Mouse (Mus musculus) brain, embryonic 14.5 days (tissue): ENCODE results near the gene Kif18b. TPM values are rescaled to one million over a fixed set of nuclear protein-coding genes. Genes with fewer than 3 reads are reported as not detected.

Experiments
- DNase-seq: peaks from one replicate; pipeline ENCODE4 v3.0.0-alpha.2; 2011; ENCODE audit warnings: low read depth
- CTCF ChIP-seq: fragments of 200-500 bp; IDR thresholded peaks from 2 replicates; pipeline ENCODE4 v1.5.1; 2012; ENCODE audit warnings: inconsistent platforms, mild to moderate bottlenecking, moderate library complexity, borderline replicate concordance; ENCODE audit not compliant: insufficient read depth, insufficient read length; ENCODE audit errors: extremely low read depth
- POLR2A ChIP-seq: fragments of 200-500 bp; IDR thresholded peaks from 2 replicates; pipeline ENCODE4 v1.6.1; 2012; ENCODE audit warnings: mild to moderate bottlenecking, inconsistent platforms, borderline replicate concordance; ENCODE audit not compliant: poor library complexity, insufficient read depth, insufficient read length, severe bottlenecking; ENCODE audit errors: extremely low read depth
- polyA plus RNA-seq: library from polyadenylated mRNA; depleted of rRNA; stranded (reverse); fragments of >200 nt; gene quantifications from 2 replicates; pipeline ENCODE4 v1.2.3, GENCODE M21; 2012

The Kif18b gene
- polyA plus RNA-seq, 1 experiment: 9.3 TPM

DNA sequence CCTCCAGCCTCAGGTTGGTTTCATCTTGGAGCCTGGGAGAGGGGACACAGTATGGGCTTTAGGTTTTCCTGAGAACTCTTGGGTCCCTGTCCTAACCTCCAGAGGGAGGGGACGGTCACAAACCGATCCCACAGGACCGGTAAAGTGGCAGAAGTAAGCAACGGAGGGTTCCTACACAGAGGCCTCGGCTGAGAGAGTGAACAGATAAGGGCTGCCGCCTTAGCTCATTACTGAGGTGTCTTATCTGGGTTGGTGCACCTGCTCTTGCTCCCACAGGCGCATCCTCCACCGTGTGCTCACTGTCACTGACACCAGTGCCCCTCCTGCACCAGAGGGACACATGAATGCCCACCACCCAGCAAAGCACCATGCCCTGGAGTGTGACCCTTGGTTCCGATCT lies 29.1 kb downstream of the Kif18b start:
- no peak for DNase-seq

DNA sequence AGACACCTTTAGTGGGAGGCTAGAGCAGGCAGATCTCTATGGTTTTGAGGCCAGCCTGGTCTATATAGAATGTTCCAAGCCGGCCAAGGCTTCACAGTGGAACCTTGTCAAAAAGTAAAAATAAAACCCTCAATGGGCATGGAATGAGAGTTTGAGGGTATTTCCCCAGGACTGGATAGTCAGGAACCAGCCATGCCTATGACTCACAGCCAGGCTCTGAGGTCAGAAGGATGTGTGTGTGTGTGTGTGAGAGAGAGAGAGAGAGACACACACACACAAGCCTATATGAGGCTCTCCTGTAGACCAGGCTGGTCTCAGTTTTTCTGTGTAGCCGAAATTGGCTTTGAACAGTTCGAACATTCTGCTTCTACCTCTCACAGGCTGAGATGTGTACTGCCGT lies 30.2 kb downstream of the Kif18b start:
- no peak for TF ChIP-seq POLR2A
- TF ChIP-seq CTCF: no peak
- no peak for DNase-seq

More for the DNA sequence above, 29.1 kb downstream of the Kif18b start:
- TF ChIP-seq CTCF (no peak), POLR2A (no peak)

DNA sequence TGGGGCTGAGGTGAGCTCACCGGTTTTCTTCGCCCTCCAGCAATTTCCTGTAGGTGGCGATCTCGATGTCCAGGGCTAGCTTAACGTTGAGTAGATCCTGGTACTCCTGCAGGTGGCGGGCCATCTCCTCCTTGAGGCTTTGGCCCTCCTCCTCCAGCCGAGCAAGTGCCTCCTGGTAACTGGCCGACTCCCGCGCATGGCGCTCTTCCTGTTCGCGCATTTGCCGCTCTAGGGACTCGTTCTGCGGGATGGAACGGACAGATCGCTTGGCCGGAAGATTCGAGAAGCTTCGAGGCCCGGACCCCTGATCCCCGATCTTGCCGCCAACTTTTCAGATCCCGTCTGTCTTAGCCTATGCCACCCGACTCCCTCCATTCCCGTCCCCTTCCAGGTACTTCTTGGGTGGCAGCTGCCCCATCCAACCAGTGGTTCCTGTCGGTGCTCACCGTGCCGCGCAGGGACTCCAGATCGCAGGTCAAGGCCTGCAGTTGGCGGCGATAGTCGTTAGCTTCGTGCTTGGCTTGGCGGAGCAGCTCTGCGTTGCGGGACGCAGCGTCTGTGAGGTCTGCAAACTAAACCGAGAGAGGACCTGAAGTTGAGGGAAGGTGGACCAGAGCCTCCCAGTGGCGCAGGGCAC lies 31.8 kb downstream of the Kif18b start:
- DNase-seq: peak; percentile 78
- TF ChIP-seq CTCF (peak; percentile 68), POLR2A (no peak)

DNA sequence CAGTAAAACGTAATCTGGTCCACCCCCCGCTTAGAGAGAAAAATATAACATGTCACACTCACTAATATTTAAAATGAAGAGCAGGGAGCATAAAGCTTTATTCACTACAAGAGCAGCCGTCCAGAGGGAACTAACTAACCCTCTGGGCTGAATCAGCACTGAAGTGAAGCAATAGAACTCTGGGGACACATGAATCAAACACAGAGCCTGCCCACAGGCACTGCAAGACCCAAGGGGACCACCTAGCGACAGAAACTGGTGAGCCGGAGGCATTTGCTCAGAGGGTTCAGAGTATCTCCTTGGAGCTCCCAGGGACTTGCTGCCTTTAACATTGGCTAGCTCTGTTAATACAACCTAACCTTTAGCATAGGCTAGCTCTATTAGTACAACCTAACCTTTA lies 34.8 kb downstream of the Kif18b start:
- no peak for DNase-seq
- no peak for TF ChIP-seq CTCF
- no peak for TF ChIP-seq POLR2A

DNA sequence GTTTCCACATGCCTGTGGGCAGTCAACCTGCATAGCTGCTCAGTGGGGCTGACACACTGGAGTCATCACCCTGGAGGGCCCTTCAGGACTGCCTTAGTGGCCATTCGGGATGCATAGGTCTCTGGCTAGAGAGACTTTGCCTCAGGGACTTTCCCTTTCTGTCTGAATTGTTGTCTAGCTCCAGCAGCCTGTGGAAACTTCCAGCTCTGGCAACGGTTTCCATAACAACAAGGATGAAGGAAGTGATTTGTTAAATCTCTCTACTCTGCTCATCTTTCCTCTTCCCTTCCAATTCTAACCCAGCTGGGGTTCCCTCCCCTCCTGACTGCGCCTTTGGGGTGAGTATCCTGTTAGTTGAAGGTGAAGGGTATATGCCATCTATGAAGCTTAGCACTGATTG lies 36.8 kb downstream of the Kif18b start:
- peak; percentile 32 for DNase-seq
- TF ChIP-seq CTCF (no peak), POLR2A (no peak)

DNA sequence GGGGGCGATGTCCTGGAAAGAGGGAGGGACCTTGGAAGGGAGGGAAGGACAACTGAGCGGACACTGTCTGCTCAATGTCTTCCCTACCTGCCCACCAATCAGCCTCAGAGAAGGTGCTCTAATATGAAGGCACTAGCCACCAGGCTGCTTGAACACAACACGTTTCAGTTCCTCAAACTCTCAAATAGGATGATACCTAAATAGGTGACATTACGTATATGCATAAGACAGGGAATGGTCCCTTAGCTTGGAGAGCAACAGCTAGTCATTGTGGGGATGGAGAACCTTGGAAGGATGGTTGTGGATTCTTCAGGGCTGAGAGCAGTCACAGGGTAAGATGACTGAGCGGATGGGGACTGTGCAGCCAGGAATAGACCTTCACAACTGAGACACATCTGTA lies 37.5 kb downstream of the Kif18b start:
- TF ChIP-seq POLR2A: no peak
- TF ChIP-seq CTCF: no peak
- DNase-seq: no peak

DNA sequence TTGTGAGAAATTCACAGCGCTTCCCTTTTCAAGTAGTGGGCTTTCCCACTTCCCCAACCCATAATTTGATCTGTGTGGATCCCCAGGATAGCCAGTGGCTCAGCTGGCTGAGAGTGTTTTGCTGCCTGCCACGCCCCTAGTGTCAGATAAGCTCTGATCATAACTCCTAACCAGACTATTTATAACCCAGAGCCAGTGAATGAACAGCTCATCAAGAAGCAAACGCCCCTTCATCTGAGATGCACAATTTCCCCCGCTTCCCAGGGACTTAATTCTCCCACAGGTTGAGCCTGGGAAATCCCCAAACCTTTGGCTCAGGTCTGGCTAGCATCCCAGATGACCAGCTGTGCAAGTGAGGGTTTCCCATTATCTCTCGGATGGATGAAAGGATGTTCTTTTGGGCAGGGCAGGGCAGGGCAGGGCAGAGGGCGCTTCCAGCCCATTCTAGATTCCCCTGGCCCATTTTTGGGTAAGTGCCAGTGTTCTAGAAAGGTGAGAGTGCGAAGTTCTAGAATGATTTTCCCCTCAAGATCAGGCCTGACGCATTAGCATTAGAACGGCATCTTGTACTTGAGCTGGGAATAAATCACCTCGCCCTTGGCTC lies 40.2 kb downstream of the Kif18b start, which contains the start of gene Fam187a:
Gene Fam187a (plus strand): TSS at position 554 of the 604 bp plus-strand sequence.
- DNase-seq: no peak
- TF ChIP-seq CTCF (no peak), POLR2A (no peak)

DNA sequence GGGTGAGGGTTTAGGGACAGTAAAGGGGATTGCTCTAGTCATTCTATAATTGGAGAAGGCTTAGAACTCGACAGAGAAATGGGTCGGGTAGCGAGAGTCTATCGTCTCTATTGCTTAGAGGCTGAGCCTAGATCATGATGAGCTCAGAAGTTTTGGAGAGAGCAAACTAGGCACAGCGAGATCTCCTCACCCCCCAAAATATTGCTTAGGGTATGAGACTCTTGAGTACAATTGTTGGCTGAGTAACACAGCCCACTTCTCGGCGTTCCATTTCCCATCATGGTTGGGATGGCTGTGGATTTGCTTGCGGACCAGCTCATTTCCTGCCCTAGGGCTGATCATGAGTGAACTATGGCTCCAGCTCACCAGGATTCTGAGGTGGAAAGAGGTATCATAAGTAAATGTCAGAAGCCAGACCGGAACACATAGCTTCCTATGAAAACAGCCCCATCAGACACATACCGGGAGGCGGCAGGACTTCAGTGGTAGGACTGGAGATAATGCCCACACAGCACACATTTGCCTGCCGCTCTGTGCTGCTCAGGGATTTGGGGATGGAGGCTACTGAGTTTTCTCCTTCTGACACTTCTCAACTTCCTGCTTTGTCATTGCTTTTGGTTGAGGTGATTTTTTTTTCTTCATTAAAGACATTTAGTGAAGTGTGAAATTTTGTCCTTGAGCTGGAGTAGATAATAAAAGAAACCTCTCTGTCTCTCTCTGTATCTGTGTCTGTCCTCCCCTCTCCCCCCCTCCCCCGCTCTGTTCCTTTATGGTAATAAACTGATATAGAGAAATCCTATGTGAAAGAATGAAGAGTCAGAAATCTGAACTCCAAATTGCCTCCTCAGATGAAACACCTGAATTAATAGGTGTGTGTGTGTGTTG lies 43.4 kb downstream of the Kif18b start:
- no peak for DNase-seq
- TF ChIP-seq CTCF (no peak), POLR2A (no peak)

DNA sequence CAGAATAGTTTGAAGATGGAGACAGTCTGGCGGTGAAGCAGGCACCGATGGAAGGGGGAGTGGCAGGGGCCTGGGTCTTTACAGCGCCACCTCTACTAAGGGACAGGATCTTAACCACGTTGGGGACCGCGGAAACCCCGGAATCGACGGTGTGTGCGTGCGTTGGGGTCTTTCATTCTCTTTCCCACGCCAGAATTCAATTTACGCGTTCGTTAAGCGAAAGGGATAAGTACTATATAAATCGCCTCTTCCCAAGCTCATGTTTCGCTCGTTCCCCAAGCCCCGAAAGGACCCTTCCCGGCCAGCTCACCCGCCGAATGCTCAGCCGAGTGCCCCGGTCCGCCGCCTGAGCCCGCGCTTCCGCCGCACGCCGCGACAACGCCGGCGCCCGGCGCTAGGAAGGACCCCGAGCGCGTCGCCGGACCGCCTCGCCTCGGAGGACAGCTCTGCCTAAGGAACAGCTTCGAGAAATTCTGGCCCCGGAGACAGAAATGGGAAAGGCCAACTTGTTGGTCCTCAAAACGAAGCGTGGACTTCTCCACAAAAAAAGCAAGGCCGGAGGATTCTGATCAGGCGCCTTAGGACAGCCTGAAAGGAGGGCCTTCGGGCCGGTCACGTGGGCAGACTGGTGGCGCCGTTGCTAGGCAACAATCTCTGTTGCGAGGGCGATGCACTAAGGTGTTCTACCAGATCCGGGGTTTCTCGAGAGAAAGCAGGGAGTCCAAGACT lies 44.2 kb downstream of the Kif18b start, which contains the start of the genes Eftud2 and Ccdc103:
Gene Eftud2 (minus strand): TSS at position 401 of the 729 bp plus-strand sequence.
Gene Ccdc103 (plus strand): TSS at position 620 of the 729 bp plus-strand sequence.
- TF ChIP-seq POLR2A (peak; percentile 92), CTCF (no peak)
- DNase-seq: peak; percentile 96

DNA sequence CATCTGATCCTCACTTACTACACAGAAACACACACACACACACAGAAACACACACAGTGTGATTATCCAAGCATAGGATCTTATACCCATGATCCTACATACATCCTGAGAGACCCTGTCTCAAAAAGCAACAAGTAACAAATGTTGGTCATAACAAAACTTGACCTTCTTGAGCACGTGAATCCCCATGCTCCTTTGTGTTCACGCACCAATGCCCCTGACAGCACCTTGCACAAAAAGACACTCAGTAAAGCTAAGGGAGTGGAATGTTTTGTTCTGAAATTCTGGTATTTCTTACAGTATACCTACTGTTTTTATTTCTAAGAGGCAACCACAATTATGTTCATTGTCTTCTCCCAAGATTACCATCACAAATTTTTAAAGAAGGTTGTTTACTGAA lies 45.4 kb downstream of the Kif18b start:
- no peak for TF ChIP-seq CTCF
- TF ChIP-seq POLR2A: no peak
- no peak for DNase-seq

DNA sequence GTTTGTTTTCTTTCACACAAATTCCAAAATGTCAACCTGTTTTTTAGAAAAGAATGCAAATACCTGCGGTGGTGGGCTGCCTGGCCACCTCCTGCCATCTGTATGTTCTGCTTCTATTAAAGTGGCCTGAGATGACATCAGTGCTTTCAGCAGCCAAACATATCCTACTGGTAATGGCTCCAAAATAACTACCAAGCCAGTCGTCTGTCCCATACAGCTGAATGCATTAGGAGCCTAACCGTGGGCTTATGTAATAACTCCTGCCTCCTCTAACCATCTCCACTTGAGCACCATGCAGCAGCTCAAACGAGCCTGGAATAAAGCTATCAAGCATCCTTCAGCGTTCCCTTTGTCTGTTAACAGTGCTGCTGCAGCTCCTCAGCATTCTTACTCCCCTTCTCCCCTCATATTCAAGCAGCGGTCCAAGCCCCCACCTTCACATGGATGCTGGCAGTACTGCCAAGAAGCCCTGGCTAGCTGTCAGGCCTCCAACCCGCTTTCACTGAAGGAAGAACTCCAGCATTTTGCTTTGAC lies 50.1 kb downstream of the Kif18b start:
- peak; percentile 8 for DNase-seq
- no peak for TF ChIP-seq POLR2A

DNA sequence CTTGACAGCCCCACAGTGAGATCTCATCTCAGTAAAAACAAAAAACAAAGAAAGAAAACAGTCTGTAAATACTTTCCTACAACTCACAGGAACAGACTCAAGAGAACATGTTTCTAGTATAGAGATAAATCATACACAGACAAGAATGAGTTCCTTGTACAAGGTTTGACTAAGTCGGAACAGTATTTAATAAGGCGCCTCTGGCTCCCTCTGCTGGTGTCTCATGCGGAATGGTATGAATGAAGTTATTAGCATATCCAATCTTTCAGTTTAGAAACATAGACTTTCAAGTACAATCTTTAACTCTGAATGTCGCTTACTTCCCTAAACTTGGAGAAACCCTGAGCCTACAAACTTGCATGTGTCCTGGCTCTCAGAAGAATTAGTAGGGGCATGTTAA lies 60.7 kb downstream of the Kif18b start:
- TF ChIP-seq CTCF: peak; percentile 67; the same call in 1 of the 2 replicates
- TF ChIP-seq POLR2A: no peak
- peak; percentile 91 for DNase-seq
